Mouse (Mus musculus) thymus, postnatal 25 days (tissue): ENCODE measurements around the gene Gm29427.
"Not testable (repeated sequence)": the region's sequence is repeated elsewhere in the genome, so short reads cannot be mapped to it uniquely, and the experiment has no call there.

Experiments
- DNase-seq: peaks from one replicate; pipeline ENCODE4 v3.0.0; 2022

The Gm29427 gene

DNA sequence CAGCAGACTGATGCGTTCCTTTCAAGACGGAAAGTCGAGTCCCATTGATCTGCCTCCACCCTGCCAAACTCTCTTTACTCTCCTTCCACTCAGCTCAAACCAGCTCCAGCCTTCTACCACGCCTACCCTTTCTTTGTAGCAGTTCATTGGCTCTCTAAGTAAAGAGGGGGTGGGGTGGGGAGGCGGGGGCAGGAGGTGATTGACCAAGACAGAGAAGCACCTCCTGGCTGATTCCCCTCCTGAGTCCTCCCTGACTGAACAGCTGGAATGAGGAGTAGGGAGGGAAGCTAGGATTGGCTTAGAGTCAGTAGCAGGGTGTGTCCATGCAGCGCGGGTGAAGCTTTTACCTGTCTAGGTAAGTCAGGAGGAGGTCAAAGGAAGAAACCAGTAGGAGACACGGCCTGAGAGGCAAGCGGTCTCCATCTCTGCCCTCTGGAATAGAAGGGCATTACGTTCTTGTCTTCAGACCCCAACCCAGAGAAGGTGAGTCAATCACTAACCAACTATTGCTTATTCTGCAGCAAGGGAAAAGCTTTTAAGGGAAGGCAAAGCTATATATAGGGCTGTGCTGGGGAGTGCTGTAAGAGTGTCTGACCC lies 16.2 kb upstream of the Gm29427 start, which contains the start of gene AA986860:
TSS of gene AA986860 (plus strand) at position 236 of the 597 bp plus-strand sequence.
- DNase-seq: no peak

DNA sequence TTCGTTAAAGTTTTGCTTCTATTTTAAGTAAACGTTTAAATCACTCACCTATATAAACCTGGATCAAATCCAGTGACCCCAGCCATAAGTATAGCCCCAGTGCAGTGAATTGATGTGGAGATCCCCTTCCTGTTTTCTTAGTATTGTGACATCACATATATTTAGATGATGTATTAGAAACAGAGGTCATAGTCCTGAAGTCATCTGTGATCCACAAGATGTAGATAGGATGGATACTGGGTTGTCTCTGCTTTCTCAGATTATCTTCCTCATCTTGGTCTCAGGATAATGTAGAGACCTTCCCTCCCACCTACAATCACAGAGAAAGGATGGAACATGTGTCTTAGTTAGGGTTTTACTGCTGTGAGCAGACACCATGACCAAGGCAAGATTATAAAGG lies 13.6 kb upstream of the Gm29427 start, which contains the start of gene Pfkfb2:
TSS of gene Pfkfb2 (minus strand) at position 101 of the 400 bp plus-strand sequence.
- DNase-seq: no peak

- no peak for DNase-seq
These were observed 13.1 kb upstream of the Gm29427 start for GRCm38 (mm10) chr1:130728708-130729107.

GRCm38 (mm10) chr1:130728070-130728469 lies 12.5 kb upstream of the Gm29427 start:
- DNase-seq: no peak

- DNase-seq: no peak
These were observed 10.8 kb upstream of the Gm29427 start for GRCm38 (mm10) chr1:130726396-130726795.

DNA sequence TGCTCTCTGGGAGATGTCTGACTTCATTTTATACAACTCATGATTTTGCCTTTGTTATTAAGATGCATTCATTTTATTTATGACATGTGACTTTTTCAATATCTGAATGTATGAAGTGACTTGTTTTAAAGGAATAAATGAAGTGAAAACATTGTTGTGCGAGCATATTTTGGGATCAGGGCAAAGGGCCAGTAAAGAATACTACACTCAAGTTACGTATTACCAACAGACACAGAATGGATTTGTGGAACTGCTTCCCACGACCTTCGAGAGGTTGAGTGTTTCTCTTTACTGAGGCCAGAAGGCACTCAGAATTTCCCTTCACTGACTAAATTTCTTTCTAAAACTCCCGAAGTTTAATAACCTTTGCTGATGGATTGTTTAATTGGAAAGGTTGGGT lies 8.6 kb upstream of the Gm29427 start:
- DNase-seq: no peak

DNA sequence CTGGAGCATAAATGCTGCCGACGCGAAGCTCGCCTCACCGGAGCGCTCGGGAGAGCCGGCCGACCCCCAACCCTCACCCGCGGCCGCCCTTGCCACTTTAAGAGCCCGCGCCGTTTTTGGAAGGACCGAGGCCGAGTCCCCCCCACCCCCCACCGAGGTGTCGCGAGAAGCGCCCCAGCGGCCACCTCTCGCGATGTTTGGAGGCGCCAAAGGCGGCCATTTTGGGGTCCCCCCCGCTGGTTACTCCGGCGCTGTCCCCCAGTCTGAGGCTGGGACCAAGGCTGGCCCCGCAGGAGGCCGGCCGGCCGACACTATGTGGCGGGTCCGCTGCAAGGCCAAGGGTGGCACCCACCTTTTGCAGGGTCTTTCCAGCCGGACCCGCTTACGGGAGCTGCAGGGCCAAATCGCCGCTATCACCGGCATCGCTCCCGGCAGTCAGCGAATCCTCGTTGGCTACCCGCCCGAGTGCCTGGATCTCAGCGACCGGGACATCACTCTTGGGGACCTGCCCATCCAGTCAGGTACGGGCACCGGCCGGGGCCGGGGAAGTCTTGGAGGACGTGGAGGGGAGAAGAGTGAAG lies 1.8 kb upstream of the Gm29427 start, which contains the start of gene Yod1:
TSS of gene Yod1 (plus strand) at position 37 of the 581 bp plus-strand sequence.
- DNase-seq: peak; percentile 91

- DNase-seq: peak; percentile 44
These were observed 1.1 kb upstream of the Gm29427 start for GRCm38 (mm10) chr1:130716513-130717290.

GRCm38 (mm10) chr1:130716218-130716512 lies 566 bp upstream of the Gm29427 start:
- no peak for DNase-seq

DNA sequence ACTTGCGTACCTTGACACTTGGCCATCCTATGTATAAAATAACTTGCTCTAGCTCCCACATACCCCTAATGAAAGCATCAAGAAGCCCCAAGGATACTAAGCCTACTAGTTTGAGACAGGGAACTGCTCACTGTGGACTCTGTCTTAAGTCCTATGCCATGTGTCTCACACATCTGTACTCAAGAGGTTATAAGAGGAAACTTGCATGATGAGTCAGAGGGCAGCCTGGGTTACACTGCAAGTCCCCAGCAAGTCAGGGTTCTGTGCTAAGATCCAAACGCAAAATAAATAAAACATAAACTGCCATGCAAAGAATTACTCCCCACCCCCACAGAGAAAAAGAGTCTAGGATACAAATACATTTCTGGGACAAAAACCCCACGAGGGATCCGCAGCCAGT lies 1.6 kb downstream of the Gm29427 start:
- no peak for DNase-seq

DNA sequence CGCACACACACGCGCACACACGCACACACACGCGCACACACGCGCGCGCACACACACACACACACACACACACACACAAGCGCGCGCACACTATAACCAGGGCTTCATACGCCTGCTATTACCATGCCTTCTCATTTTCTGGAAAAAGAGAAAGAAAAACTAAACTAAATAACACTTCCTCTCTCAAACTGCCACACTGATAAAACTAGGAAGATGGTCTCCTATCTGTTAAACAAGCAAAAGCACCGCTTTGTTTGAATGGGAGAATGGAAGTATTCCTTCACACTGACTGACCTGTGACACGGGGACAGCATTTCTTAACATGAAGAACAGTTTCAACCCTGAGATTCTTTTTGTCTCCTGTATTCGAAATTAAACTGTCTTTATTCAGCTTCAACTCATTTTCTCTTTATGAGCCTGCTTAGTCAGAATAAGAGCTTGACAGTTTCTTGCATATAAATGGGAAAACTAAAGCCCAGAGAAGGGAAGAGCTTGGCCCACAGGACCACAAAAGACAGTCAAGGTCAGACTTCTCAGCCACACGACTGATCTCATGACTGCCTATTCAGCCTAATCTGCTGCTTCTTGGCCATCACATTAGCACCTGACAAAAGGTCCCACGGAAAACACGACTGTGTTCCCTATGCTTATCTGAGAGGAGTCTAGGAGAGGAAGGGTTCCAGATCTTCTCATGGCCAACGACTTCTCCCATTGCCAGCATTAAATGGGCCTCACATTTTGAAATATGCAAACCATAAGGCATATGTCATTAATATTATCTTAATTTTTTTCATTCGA lies 5.1 kb downstream of the Gm29427 start:
- no peak for DNase-seq

DNA sequence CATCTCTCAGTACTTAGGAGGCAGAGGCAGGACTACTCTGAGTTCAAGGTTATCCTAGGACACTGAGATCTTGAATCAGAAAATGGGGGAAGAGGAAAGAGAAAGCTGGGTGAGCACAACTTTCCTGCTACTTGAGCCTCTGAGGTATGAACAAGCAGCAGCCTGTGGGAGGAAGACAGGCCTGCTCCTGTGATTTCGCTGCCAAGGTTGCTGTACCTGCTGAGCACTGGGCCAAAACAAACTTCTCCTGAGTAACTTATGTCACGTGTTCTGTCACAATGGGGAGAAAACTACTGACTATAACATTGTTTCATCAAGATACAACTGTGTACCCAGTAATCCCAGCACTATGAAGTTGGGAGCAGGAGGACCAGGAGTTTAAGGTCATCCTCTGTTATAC lies 12.0 kb downstream of the Gm29427 start:
- DNase-seq: no peak

- DNase-seq: no peak
These were observed 13.6 kb downstream of the Gm29427 start for GRCm38 (mm10) chr1:130701976-130702375.

- DNase-seq: peak; percentile 22
These were observed 15.5 kb downstream of the Gm29427 start for GRCm38 (mm10) chr1:130699937-130700633.

DNA sequence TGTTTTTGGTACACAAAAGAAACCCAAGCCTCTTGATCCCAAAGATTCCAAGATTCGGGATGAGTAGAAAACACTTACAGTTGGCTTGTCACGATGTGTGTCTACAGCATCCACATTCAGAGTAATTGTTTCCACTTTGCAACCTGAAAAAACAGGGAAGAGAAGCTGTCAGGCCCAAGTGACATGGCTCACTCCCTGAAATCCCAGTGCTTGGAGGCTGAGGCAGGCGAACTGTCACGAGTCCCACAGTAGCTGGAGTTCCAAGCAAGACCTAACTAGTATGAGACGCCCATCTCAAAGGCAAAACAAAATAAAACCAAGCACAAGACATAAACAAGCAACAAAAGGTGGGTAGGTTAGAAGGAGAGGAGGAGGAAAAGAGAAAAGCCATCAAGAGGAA lies 17.0 kb downstream of the Gm29427 start:
- no peak for DNase-seq

GRCm38 (mm10) chr1:130683905-130684304 lies 31.7 kb downstream of the Gm29427 start:
- DNase-seq: no peak

GRCm38 (mm10) chr1:130681656-130682413 lies 33.8 kb downstream of the Gm29427 start:
- no peak for DNase-seq

DNA sequence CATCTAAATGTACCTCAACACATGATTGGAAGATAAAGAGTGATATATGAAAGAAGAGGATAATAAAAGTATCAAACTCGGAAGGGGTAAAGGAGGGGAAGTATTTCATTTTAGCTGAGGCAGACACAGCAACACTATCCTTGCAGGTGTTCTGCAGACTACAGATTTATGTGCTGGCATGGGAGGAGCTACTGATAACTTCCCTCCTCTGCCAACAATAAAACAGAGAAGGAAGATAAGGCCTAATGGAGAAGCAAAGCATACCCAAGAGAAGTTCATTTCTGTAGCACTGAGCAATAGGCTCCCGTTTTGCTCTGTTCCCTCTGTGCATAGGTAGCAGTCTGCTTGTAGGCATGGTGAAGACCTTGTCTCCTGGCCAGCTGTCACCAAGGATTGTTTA lies 34.5 kb downstream of the Gm29427 start:
- DNase-seq: no peak

- DNase-seq: no peak
These were observed 37.0 kb downstream of the Gm29427 start for GRCm38 (mm10) chr1:130678551-130678950.

GRCm38 (mm10) chr1:130663576-130663975 lies 52.0 kb downstream of the Gm29427 start:
- DNase-seq: not testable (repeated sequence)

DNA sequence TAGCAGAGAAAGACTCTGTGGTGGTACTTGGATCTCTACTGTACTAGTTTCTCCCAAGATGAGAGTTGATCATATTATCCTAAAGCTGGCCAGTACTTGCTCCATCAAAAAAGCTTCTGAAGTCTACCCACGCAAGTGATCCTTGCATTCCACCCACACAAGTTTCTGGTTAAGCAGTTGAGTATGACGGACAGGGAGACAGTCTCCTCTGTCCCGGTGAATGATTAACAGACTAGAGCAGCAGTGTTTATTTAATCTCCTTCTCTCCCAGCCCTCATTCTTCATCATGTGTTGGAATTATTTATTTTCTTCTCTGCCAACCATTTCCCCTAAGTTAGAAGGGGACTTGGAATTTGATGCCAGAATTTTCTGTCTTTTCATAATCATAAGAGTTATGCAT lies 54.1 kb downstream of the Gm29427 start, which contains the start of gene C4bp:
TSS of gene C4bp (minus strand) at position 179 of the 400 bp plus-strand sequence.
- DNase-seq: no peak

DNA sequence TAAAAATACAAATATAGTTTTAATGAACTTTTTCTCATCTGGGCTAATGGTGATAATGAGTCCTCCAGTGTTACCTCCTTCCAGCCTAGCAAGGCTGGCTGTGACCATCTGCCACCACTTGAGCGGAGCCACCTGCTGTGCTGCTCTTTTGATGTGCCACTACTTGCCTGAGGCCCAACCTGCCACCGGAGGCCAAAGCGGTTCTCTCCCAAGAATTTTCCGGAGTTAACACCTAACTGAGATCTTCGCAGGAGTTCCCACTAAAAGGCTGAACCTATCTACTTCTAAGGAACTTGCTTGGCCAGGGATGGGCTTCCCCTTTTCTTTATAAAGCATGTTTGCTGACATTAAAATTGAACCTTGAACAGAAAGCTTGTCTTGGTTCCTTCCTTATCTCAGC lies 56.0 kb downstream of the Gm29427 start:
- not testable (repeated sequence) for DNase-seq
